Mouse (Mus musculus) cerebellum, adult 11-12 months (tissue): ENCODE measurements around the gene Lypd6b.

Source experiments
- DNase-seq: peaks from one replicate; pipeline ENCODE4 v3.0.0; 2022

Lypd6b gene

DNA sequence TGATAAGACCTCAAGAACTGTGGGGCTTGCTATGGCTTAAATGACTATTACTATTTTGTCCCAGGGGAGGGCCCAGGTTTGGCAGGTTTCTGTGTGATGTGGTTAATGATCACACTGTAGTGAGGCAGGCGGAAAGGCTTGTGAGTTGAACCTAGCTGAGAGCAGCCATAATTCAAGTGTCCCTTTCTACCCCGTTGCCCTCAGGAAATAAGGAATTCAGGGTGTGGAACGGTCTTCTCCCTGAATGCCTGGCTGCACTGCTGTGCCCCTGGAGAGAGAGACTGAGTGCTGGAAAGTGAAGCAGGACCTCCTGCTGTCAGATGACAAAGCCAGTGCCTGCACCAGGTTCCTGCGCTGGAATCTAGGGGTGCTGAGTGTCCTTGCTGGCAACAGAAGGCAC lies 40.3 kb downstream of the Lypd6b start:
- DNase-seq, result no peak

DNA sequence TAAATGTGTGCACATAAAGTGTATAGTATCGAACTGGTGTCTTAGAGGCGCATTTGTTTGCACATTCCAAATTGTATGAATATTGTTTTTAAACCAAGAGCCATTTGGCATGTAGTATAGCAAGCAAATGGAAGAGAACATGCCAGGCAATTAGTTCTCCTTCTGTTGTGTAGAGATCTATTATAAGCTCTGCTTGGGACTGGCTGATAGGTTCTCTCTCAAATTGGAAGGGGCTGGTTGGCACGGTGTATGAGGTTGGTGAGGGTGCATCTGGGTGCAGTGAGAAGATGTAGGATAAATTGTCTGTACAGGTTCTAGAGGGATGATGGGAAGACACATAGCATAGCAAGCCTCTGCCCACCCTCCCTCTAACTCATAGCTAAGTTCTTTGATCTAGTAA lies 42.9 kb downstream of the Lypd6b start:
- no peak for DNase-seq

DNA sequence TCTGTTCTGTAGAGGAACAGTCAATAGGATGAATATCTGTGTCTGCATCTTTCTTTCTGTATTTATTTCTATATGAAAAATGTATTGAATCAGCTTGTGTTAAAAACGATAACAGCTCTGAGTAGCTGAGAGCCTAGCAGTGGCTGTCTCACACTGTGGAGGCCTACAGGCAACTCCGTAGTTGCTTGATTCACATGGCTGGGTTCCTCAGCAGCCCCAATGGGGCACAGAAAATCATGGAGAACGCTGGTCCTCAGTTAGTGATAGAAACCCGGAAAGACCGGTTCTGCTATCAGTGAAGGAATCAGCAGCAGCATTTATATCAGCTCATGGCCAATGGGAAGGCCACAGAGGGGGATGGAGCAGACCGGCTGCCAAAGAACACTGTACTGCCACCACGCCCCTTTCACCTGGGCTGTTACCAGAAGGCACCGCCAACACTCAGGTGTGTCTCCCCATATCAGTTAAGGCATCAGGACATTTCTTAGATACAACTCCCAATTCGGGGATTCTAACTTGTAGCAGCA lies 44.9 kb downstream of the Lypd6b start:
- DNase-seq, result no peak

DNA sequence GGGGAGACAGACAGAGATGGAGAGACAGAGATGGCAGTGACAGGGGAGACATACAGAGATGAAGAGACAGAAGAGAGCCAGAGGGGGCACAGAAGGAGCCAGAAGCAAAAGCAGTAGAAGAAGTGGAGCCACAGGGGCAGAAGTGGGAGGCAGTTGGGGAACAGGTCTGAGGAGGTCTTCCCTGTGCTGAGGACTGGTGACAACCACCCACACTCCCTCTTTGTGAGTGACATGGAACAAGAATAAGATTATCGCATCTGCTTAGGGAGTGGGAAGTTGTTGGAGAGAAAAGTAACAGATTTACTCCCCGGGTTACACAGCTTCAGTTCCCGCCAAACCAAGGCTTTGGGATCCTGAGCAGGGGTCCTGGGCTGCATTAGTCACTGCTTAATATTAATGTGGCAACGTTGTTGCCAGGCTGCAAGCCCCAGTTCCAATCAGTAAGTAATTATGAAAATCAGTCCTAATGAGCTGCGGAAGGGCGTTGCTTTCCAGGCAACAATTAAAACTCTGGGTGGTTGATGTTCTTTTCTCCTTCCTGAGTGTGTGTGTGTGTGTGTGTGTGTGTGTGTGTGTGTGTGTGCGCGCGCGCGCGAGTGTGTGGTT lies 50.1 kb downstream of the Lypd6b start:
- no peak for DNase-seq

DNA sequence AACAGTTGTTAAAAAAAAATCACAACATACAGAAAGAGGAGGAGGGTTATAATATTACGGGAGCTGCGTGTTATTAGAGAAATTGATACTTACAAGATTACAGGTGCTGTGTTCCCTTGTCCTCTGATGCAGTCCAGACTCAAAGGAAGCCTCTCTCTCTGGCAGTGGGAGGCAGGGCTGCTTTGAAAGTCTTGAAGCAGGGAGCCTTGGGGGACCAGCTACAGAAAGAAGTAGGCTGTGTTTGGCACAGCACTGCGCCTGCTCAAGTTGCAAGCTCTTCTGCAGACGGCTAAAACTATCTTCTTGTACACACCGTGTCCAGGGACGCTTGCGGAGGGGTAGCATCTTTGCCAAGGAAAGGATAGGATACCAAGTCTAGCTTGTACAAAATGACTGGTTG lies 51.1 kb downstream of the Lypd6b start:
- no peak for DNase-seq

DNA sequence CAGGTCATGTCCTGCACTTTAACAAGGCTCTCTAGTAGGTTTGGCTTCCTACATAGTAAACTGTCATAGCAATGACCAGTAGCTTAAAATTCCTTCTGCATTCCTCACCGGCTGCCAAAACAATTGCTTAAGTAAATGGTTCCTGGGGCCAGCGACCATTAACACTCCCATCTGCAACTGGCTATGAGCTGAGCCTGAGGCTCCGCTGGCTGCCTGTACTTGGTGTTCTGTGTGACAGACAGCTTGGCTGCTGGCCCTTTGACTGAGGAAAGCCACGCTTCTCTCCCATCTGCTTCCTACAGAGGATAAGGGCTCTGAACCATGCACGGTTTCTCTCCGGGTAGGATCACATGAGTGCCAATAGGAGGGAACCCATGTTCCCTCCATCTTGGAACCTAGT lies 53.1 kb downstream of the Lypd6b start:
- peak; percentile 10 for DNase-seq

DNA sequence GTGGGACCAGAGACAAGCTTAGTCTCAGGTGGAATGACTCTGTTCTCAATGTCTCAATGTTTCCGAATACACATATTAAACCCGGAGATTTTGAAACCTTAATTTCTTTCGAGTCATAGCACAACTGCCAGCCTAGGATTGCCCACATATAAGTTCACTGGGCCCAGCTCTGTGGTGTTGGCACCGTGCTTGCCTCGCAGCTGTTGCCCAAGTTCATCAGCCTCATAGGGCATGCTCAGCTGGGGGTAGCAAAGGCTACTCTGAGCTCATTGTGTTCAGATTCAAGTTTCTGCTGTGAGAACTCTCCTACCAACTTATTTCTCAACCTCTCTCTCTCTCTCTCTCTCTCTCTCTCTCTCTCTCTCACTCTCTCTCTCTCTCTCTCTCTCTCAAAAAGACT lies 53.6 kb downstream of the Lypd6b start:
- no peak for DNase-seq

DNA sequence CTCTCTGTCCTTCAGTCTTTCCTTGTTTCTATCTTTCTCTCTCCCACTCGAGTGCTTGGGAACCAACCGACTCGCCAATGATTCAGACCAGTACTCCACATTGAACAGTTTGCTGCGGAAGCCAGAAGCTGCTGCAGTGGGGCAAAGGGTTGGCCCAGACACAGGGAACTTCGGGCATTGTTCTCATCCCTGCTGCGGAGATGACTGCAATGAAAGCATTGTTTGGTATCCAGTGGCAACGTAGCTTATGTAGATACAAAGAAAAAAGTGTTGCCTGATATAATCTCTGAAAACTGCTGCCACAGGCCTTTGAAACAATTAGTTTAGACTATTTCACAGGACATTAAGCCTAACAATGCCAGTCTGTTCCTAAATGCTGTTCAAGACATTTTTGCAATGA lies 57.6 kb downstream of the Lypd6b start:
- no peak for DNase-seq

DNA sequence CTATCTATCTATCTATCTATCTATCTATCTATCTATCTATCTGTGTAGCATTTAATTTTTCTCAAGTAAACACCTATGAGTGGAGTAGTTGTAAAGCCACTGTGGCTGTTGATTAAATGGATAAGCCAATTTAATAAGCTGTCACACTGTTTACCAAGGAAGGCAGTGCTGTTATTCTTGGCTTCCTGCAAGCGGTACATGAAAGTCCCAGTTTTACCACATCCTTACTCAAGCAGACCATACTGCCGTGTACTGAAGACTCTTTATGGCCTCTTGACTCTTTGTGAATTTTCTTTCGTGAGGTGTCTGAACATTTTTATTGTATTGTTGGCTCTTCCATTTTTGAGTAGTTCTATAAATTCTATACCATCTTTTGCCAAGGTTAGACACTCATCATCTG lies 58.6 kb downstream of the Lypd6b start:
- no peak for DNase-seq

DNA sequence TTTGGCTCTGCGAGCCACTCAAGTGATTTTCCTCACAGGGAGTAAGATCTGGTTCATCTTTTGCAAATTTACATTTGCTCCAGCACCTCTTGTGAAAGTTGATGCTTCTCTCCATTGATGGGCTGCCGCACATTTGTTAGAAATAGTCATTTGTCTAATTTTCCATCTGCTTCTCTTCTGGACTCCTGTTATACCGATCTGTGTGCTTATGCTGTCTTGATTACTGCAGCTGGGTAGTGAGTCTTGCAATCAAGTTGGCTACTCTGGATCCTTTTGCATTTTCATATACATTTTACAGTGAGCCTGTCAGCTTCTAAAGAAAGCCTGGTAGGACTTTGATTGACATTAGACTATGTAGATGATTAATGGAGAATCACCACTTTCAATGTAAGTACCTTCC lies 59.4 kb downstream of the Lypd6b start:
- DNase-seq, result no peak

DNA sequence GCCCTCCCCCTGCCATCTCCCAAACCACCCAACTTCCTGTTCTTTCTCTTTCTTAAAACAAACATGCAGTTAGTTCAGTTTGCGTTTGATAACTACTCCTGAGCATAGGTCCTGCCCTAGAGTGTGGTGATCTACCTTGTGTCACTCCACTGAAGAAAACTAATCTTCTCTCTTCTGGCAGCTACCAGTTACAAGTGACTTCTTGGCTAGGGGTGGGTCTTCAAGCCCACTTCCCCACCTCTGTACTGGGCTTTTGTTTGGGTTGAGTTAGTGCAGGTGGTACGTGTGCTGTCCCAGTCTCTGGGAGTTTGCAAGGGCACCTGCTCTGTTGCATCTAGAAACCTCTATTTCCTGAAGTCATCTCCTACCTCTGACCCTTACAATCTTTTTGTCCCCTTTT lies 60.3 kb downstream of the Lypd6b start:
- DNase-seq, result no peak

DNA sequence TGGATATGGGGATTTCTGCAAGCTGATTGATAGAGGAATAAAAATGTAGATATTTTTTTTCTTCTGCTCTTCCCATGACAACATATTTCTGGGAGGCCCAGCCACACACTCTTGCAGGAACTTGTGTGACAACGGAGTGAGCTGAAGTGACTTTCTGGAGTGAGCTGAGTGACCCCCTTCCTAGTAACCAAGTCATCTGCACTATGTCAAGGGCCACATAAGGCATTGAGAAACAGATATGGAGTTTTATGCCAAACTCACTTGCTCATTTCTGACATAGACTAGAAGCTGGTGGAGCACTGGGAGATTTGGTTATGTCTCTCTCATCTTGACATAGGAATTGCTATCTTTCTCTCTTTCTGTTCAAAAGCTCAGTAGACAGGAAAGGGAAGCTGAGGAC lies 62.3 kb downstream of the Lypd6b start:
- DNase-seq, result no peak

DNA sequence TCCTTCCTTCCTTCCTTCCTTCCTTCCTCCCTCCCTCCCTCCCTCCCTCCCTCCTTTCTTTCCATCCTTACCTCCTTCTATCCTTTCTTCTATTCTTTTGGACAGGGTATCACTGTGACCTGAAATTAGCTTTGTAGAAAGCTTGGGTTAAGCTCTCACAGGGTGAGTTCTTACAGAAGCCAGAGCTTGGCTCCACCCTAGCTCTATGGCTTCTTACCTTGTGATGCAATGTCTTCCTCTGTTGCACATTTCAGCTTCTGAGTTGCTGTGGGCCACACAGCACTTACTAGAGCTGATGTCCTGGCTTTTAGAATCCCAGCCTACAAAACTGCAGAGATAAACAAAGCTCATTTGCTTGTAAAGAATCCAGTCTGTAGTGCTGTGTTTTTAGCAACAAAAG lies 64.5 kb downstream of the Lypd6b start:
- DNase-seq, result no peak

DNA sequence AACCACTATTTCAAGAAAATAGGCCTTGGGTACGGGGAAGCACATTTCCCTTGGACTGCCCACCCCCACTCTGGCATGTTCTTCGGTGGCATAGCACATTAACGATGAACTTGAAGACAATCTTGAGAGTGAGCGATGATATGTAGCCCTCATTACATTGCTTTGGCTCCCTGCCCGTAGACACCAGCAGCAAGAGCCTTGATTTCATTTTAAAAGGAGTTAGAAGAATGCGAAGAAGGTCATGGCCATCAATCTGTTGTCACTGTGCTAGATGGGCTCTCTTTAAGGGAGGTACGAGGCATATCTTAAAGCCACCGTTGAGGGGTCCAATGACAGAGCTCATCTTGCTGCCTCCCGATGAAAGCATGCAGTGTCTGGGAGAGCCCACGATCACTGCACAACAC lies 68.7 kb downstream of the Lypd6b start:
- DNase-seq, result no peak

DNA sequence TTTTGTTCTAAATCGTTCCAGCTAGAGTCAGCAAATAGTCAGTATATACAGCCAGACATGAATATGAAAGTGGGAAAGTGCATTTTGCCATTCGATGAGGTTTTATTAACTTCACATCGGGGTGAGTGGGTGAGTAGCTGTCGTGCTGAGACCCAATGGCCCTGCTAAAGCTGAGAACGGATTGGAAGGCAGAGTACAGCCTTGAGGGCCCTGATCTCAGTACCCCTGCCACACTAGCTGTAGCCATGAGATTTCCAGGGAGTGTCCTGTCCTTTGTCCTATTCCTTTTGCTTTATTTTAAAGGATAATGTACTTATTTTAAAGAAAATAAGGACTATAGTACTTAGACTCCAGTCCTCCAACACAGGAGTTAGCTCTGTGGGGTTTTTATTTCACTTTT lies 69.1 kb downstream of the Lypd6b start:
- DNase-seq, result no peak

DNA sequence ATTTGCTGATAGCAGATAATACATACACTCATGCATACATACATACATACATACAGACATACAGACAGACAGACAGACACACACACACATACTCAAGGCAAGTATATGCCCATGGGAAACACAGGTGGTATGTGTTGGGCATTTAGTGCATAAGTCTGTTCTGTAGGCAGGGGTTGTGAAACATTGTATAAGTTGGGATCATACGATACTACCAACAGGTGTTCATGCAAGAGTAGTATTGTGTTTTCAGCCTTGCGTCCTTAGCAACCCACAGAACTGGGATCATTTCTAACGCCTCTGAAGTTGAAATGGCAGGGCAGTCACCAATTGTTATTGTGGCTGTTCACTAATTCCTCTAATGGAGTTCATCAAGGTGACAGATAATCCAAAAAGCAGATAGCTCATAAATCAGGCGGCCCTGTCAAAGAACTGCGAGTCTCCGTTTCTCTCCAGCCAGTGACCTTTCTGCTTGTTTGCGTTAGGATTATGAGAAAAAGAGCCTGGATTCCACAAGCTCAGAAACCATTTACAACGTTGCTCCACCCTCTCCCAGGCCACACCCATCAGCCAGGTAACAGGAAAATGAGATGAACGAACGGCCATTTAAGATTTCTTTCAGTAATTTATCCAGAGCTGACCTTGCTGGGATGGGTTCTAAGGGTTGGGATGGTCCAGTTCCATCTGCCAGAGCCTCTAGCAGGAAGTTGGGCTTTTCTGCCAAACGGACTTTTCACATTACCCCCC lies 72.9 kb downstream of the Lypd6b start:
- no peak for DNase-seq

DNA sequence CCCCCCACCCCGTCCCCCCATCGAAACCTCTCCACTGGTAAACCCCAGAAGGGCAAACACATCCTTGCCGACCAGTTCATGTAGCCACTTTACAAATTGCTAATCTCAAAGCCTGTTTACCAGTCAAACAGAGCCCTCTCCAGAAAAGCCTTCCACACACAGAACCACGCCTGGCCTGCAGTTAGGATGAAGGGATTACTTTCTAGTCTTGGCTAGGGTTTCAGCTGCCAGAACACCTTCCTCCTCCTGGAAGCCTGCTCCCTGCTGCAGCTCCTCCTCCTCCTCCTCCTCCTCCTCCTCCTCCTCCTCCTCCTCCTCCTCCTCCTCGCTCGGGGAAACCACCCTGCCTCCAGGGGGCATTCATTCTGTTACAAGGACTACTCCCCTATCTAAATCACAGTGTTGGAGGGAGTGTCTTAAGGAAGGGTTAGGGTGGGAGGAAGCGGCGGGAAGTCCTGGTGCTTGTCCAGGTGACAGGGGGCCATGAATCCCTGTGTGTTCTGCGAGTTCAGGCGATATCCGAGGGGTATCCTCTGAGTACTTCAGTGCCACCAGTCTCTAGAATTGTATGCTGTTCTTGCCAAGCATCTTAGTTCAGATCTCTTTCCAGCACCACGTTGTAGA lies 73.6 kb downstream of the Lypd6b start:
- no peak for DNase-seq

DNA sequence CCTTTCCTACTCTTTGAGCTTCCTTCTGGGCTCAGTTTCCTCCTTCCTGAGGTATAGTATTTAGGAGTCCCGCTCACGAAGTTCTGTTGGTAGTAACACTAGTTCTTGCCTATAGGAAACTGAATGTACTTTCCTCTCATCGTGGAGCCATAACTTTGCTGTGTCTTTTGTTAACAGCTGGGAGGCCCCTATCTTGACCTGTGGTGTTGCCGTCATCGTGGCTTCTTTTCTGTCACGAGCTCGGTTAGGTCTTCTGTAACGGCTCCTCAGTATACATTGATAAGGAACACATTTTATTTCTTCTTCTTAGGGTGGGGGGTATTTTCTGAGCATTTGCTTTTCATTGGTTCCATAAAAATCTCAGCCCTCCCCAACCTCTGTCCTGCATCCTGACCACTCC lies 74.2 kb downstream of the Lypd6b start:
- no peak for DNase-seq

DNA sequence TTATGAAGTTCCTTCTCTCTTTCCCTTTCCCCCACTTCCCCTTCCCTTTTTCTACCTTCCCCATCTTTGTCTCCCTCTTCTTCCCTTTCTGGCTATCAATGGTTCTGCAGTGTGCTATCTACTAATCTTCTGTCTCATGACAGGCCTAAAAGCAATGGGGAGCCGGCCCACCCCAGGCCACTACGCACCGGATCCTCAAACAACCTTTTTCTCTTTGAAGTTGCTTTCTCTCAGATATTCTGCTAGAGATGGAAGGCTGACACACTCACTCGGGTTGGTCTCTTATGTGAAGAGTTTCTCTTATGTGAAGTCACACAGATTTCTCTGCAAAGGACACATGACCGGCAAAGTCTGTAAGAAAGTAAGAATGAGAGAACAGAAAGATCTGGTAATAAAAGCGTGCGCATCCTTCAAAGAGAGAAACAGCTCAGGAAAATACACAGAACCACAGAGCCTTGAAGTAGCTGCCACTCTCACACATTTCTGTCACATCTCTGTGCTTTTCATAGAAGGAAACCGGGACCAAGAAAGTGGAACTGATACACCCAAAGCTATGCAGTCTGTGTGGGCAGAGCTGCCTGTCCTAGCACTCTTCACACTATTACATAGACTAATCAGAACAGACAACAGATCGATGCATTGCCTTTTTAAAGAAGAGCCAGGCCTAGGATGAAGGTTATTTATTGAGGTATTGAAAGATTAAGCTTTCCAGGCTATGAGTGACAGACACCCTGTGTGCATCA lies 80.8 kb downstream of the Lypd6b start:
- no peak for DNase-seq

DNA sequence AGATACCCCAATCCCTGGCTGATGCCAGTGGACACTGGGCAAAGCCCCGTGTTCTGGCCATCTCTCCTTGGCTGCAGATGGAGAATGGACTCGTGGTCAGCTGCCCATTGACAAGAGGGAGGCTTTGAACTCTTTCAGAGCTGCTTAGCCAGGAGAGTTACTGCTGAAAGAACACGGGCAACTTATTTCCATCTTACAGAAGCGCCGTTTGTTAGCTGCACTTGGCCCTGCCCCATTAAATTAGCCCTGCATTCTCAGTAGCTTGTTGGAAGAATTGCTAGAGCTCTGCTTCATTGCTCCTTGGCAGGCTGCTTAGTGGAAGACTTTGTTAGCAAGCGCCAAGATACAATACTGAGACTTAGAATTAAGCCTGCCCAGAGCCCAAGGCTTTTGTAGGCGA lies 81.6 kb downstream of the Lypd6b start:
- DNase-seq, result peak; percentile 7

DNA sequence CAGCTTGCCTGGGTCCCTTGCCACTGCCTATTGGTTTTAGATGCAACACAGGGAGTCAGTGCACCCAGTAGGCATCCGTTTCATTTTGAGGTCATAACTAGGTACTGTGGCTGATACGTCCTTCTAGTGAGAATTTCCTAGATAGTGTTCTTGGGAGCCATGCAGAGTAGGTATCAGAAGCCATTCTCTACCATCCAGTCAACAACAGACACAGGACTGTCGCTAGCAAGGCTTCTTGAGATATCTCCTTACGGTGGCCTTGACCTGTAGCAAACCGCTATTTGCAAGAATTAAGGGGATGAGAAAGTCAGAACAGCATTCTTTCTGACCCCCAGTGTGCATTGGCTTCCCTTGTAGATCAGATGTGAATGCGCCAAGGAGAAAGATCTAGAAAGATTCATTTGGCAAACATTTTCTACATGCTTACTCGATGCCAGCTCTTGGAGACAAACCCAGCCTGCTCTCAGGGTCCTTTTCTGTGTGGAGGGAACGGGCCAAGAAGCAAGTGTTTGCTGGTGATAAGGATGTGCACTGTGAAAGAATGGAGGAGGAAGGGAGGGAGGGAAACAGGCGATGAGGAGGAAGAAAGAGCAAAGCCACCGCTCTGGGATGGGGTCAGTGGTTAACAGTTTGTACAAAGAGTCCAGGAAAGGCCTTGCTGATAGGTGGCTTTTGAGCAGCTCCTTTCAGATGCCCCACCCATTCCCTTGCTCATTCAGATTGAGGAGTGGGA lies 82.5 kb downstream of the Lypd6b start:
- DNase-seq, result no peak

DNA sequence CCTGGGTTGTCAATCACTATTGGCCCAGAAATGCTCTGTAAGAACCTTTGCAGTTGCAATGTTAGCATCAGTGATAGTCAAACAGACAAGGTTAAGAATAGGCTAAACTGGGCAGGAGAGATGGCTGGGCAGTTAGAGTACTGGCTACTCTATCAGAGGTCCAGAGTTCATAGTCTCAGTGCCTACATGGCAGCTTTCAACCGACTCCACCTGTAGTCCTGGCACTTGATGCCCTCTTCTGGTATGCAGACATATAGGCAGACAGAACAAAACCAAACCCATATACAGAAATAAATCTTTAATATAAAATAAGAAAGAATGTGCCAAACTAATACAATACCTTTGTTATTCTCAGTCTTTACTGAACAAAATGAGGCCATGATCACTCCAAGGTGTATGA lies 83.5 kb downstream of the Lypd6b start:
- no peak for DNase-seq

DNA sequence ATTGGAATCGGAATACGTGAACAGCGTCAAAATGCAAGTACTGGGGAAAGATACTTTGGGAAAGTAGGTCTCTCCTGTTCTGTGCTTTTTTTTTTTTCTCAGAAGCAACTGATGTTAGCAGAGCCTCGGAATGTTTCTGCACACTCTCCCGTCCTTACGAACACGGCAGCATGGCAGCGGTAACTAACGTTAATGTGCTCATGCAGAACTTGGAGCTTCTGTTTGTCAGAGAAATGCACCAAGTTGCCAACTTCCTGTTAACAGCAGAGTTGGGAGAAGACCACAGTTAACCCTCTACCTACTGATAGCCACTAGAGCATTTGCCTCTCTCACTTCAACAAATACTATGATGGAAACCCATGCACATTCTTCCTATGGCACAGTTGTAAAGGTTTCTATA lies 93.0 kb downstream of the Lypd6b start:
- DNase-seq, result no peak
